Mouse (Mus musculus): ENCODE data around the gene Mis18a. TPM values are rescaled to one million over a fixed set of nuclear protein-coding genes. Genes with fewer than 3 reads are reported as not detected.

The Mis18a gene
- polyA plus RNA-seq, 1 experiment from 2014 or later: 25.8 TPM

DNA sequence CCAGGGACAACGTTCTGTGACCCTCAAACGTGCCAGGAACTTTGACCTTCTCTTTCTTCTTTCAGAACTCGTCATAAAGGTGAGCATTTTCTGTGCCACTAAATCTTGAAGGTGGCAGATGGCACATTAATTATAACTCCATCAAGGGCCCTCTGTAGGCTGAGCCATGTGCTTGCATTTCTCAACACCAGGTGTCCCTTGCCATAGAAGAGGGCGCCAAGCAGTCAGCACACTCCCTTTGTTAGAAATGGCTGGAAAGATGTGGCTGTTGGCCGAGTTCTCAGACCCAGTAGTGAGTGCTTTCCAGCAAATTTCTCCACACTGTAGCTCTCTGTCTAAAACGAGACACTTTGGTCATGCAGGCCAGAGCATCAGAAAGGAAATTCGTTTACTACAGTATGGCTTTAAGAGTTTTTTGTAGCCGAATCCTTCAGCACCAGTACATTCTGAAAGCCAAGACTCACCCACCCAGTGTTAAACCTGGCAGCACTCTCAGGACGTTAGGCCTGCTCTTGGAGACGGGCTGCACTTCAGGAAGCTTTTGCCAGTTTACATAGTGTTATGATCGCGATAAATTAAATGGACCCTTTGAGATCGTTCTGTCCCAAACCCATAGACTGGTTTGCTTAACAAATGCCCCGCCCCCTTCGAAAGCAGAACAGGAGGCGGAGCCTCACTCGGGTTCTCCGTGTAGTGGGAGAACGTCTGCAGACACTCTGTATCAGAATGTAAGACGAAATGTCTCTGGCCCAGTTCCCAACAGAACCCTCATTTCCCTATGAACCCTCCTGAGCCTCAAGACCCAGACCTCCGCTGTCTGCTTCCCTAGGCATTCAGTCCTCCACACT, 53.5 kb downstream of the Mis18a start:
- Histone ChIP-seq H3K4me1 (replicated peaks; ENCODE audit: control insufficient read depth, insufficient read depth, low read length) (no peaks in the 10 kb centered on the region), H3K4me2 (replicated peaks) (no peak overlapping the region), H3K9ac (no peak overlapping the region), H3K4me3 (replicated peaks; ENCODE audit: low read length) (no peak overlapping the region), H3K9me3 (ENCODE audit: control insufficient read depth, low read length) (0 out of 2 replicates have a peak, but pooled peaks cover 1% of the 10 kb centered on the region), H3K27me3 (ENCODE audit: control insufficient read depth, insufficient read depth, low read length) (no peaks in the 10 kb centered on the region), H3K36me3 (replicated peaks; ENCODE audit: control insufficient read depth, insufficient read depth) (no peaks in the 10 kb centered on the region), H3K27ac (no peak overlapping the region)
- 85% methylated on average over 21 of the region's 21 CpGs for WGBS
- ATAC-seq (ENCODE audit: low FRiP score): no peak
- DNase-seq (ENCODE audit: low spot score): no peak

Other genes with a start within 250 kb of the Mis18a start
- 0.20 TPM in 1 of 2 replicates, not detected in the other for gene Mrap, start 10.8 kb upstream of the Mis18a start, polyA plus RNA-seq (2014; fragmentation: Nextera tagmentation; extraction: Ambion mirVana)
- gene Urb1, start 83.0 kb upstream of the Mis18a start, polyA plus RNA-seq (2014; fragmentation: Nextera tagmentation; extraction: Ambion mirVana): 9.9 and 11.6 TPM in 2 replicates
- gene Eva1c, start 99.3 kb upstream of the Mis18a start, polyA plus RNA-seq (2014; fragmentation: Nextera tagmentation; extraction: Ambion mirVana): 3.1 and 3.4 TPM in 2 replicates
- gene Cfap298, start 207.7 kb upstream of the Mis18a start, polyA plus RNA-seq (2014; fragmentation: Nextera tagmentation; extraction: Ambion mirVana): 49.8 and 54.0 TPM in 2 replicates

Data from hindbrain, embryonic 14.5 days (tissue).